Mouse (Mus musculus) liver, postnatal 0 days (tissue): ENCODE measurements around the gene Gm20708.

ENCODE experiments used
- CTCF ChIP-seq: sonication (generic); IDR thresholded peaks from 2 replicates; pipeline ENCODE4 v1.5.1; 2016; ENCODE audit warnings: antibody characterized with exemption, low read depth
- EP300 ChIP-seq: IDR thresholded peaks from 2 replicates; pipeline ENCODE4 v1.6.1; 2016; ENCODE audit warnings: antibody characterized with exemption, low read depth, mild to moderate bottlenecking

DNA sequence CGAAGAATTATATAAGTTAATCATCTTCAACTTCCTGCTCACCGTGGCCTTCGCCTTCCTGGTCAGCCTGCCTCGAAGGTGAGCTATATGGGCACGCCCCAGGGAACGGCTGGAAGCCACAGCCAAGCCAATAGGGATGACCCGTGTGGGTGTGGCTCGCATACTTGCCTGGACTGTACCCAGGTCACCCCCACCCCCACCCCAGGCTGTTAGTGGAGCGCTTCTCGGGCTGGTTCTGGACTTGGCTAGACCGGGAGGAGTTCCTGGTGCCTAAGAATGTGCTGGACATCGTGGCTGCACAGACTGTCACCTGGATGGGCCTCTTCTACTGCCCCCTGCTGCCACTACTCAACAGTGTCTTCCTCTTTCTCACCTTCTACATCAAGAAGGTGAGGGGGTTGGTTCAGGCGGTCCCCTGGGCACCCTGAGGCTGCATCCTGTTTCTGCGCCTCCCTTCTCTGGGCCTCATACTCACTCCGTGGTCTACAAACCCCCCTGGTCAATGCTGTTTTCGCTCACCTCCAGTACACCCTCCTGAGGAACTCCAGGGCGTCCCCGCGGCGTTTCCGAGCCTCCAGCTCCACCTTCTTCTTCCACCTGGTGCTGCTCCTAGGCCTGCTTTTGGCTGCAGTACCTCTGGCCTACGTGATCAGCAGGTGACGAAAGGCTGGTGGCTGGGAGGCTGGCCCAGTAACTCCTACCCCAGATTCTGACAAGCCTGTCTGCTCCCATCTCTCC, 18.6 kb upstream of the Gm20708 start:
- TF ChIP-seq CTCF (peak; percentile 72), EP300 (no peak)
